Mouse (Mus musculus) intestine, embryonic 14.5 days (tissue): ENCODE measurements around the gene Mpi. TPM values are rescaled to one million over a fixed set of nuclear protein-coding genes. Genes with fewer than 3 reads are reported as not detected.

Experiments used
- ATAC-seq: fragments of 200-750 bp; cut with Nextera tagmentation; replicated peaks from 2 replicates; pipeline ENCODE4 v1.8.0; 2017; ENCODE audit warnings: low read depth, moderate number of reproducible peaks, moderate TSS enrichment, moderate library complexity; ENCODE audit not compliant: low FRiP score, low TSS enrichment
- DNase-seq: peaks from one replicate; pipeline ENCODE4 v3.0.0-alpha.2; 2018; ENCODE audit warnings: low spot score
- H3K27ac ChIP-seq: fragments of 300-500 bp; sonication (generic); 2 replicates; pipeline ENCODE4 v1.5.1; 2014; ENCODE audit warnings: low read depth, mild to moderate bottlenecking, control low read depth
- H3K27me3 ChIP-seq: fragments of 300-500 bp; sonication (generic); replicated peaks from 2 replicates; pipeline ENCODE4 v1.6.1; 2014; ENCODE audit warnings: low read length, control low read depth; ENCODE audit not compliant: control insufficient read depth, insufficient read depth
- H3K36me3 ChIP-seq: fragments of 300-500 bp; sonication (generic); 2 replicates; pipeline ENCODE4 v1.6.1; 2014; ENCODE audit warnings: low read length, control low read depth; ENCODE audit not compliant: control insufficient read depth, insufficient read depth
- H3K4me1 ChIP-seq: fragments of 300-500 bp; sonication (generic); replicated peaks from 2 replicates; pipeline ENCODE4 v1.6.1; 2014; ENCODE audit warnings: low read length, control low read depth, mixed read lengths; ENCODE audit not compliant: control insufficient read depth, insufficient read depth
- H3K4me2 ChIP-seq: fragments of 300-500 bp; sonication (generic); 2 replicates; pipeline ENCODE4 v1.6.1; 2014; ENCODE audit warnings: low read length
- H3K4me3 ChIP-seq: fragments of 300-500 bp; sonication (generic); 2 replicates; pipeline ENCODE4 v1.5.1; 2014; ENCODE audit warnings: low read depth, low read length, control low read depth, mixed read lengths
- H3K9ac ChIP-seq: fragments of 300-500 bp; sonication (generic); 2 replicates; pipeline ENCODE4 v1.6.1; 2014; ENCODE audit warnings: mild to moderate bottlenecking, low read length
- H3K9me3 ChIP-seq: fragments of 300-500 bp; sonication (generic); 2 replicates; pipeline ENCODE4 v1.6.1; 2016; ENCODE audit warnings: low read length, control low read depth; ENCODE audit not compliant: control insufficient read depth
- WGBS: fragments of 180-500 bp; shearing (Covaris S2); extraction: QIAGEN DNeasy Blood & Tissue Kit; methylation state at CpG from one replicate; pipeline ENCODE4 v1.1.7; 2014; 5-methylcytosine and 5-hydroxymethylcytosine counted together
- polyA plus RNA-seq: library from polyadenylated mRNA; unstranded; fragments of >200 nt; fragmentation: Nextera tagmentation; extraction: Ambion mirVana; gene quantifications from 2 replicates; pipeline ENCODE4 v1.2.1, GENCODE M21; 2014

Gene Mpi
- 40.4 and 42.7 TPM in 2 replicates for polyA plus RNA-seq

DNA sequence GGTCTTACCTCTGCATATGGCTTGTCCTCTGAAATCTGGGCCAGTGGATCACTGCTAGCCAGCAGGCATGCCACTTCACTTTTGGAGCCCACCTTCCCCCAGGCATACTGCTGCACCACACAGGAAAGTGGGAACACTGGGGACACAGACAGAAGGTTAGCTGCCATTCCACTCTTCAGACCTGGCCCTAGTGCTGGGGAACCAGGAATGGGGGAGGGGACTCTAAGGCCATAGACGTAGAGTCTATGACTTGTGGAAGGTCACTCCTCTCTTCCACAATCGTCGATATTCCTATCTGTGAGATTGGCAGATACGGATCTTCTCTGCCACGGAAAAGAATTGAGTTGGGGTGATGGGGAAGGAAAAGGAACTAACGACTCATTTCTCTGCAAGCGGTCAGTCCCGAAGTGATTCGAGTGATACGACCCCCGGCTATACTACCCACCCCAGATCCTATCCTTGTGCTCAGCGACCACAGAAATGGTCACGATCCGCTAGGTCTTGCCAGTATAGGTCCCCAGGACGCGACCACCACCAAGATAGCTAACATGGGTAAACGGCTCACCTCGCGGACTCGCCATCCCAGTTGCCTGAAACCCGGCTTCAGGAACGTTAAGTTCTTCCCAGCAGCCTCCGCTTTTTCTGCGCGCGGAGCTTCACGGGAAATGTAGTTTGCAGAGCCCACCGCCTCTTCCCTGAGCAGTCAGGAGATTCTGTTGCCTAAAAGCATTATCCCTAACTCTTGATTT, at the start of gene Mpi:
Mpi (minus strand) TSS at position 625 of the 749 bp plus-strand sequence.
- no peak within 1 kb of the TSS for H3K27ac ChIP-seq
- WGBS, result under 1% methylated on average over 28 of the region's 28 CpGs
- H3K4me2 ChIP-seq, result peak within 1 kb of the TSS; percentile 83
- DNase-seq (peak; percentile 84), ATAC-seq (peak; percentile 46; the same call in 1 of the 2 replicates)
- no peaks in the 10 kb centered on the region for H3K9me3 ChIP-seq
- H3K36me3 ChIP-seq, result peaks cover 22% of the 10 kb centered on the region
- peak within 1 kb of the TSS; percentile 67 for H3K4me3 ChIP-seq
- peak within 1 kb of the TSS; percentile 60 for H3K9ac ChIP-seq
- no peaks in the 10 kb centered on the region for H3K27me3 ChIP-seq
- peaks cover 4% of the 10 kb centered on the region; the same call in 1 of the 2 replicates for H3K4me1 ChIP-seq

DNA sequence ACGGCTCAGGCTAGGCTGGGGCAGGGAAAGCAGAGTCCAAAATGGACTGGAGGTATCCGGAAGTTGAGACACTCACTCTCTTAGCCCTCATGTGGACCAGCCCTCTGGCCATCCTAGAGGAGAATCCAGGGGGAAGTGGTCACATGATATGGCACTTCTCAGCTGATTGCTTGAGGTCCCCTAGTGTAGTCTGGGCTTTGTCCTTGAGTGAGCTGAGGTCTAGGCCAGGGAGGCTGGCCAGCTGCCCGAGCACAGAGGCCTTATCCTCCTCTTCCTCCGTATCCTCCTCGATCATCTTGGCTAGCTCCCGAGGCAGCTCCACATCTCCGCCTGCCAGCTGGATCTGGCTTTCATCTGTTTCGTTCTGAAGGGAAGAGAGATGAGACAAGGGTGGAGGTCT, 49.5 kb upstream of the Mpi start:
- ATAC-seq (no peak), DNase-seq (no peak)
- no peaks in the 10 kb centered on the region for H3K36me3 ChIP-seq
- no peaks in the 10 kb centered on the region for H3K9me3 ChIP-seq
- H3K27me3 ChIP-seq, result peaks cover 13% of the 10 kb centered on the region
- WGBS, result 35% methylated on average over 8 of the region's 8 CpGs
- no peak overlapping the region for H3K4me2 ChIP-seq
- H3K27ac ChIP-seq, result no peak overlapping the region
- H3K4me3 ChIP-seq, result no peak overlapping the region
- H3K4me1 ChIP-seq, result 0 out of 2 replicates have a peak, but pooled peaks cover 8% of the 10 kb centered on the region
- no peak overlapping the region for H3K9ac ChIP-seq

DNA sequence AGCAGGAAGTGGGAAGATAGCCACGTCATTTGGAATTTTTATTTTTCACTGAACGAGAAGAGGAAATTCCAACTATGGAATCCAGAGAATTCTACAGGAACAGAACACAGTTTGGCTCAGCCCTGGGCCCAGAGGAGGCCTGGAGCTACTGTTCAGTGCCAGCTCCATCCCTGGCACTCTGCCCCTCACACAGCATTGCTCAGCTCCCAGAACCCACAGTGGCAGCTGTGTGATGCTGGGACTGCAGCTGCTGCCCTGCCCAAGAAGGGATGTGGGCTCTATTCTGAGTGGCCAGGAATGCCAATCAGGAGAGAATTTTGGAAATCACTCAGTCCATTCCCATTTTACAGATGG, 48.8 kb upstream of the Mpi start:
- ATAC-seq (no peak), DNase-seq (no peak)
- Histone ChIP-seq H3K27me3 (peaks cover 11% of the 10 kb centered on the region), H3K9me3 (no peaks in the 10 kb centered on the region), H3K36me3 (no peaks in the 10 kb centered on the region), H3K9ac (no peak overlapping the region), H3K4me1 (0 out of 2 replicates have a peak, but pooled peaks cover 8% of the 10 kb centered on the region), H3K27ac (no peak overlapping the region), H3K4me3 (no peak overlapping the region), H3K4me2 (no peak overlapping the region)
- 23% methylated on average over 2 of the region's 2 CpGs for WGBS

DNA sequence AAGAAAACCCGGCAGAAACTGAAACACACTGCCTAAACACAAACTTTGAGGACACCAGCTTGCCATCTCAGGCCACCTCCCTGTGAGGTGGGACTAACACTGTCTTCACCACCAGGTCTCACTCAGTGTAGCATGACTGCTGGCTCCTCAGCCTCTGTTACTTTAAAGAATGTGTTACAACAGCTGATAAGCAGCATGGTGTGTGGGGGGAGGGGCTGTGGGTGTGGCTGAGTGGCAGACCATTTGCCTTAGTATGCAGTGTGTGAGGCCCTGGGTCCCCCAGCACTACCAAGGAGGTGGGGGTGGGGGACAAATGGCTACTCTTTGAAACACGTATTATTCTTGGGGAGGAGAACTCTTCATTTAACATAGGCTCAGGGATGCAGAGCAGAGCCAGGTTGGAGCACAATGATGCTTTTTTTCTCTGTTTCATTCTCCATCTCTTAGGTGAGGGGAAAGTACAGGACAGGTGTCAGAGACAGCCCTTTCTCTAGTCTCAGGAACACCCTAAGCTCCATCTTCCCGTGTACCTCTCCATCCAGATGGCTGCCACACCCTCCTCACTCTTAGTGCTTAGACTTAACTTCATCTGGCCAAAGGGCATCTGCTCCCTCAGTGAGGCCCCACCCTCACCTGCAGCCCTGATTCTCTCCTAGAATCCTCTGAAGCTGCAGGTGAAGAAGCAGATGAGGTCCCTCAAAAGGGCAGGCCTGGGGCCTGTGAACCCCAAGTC, 48.2 kb upstream of the Mpi start:
- no peak overlapping the region for H3K27ac ChIP-seq
- H3K9ac ChIP-seq, result no peak overlapping the region
- no peak overlapping the region for H3K4me3 ChIP-seq
- peaks cover 6% of the 10 kb centered on the region for H3K27me3 ChIP-seq
- H3K4me1 ChIP-seq, result 0 out of 2 replicates have a peak, but pooled peaks cover 8% of the 10 kb centered on the region
- DNase-seq (peak; percentile 63), ATAC-seq (peak; percentile 73)
- no peaks in the 10 kb centered on the region for H3K9me3 ChIP-seq
- no peaks in the 10 kb centered on the region for H3K36me3 ChIP-seq
- 2% methylated on average over 3 of the region's 3 CpGs for WGBS
- H3K4me2 ChIP-seq, result no peak overlapping the region

DNA sequence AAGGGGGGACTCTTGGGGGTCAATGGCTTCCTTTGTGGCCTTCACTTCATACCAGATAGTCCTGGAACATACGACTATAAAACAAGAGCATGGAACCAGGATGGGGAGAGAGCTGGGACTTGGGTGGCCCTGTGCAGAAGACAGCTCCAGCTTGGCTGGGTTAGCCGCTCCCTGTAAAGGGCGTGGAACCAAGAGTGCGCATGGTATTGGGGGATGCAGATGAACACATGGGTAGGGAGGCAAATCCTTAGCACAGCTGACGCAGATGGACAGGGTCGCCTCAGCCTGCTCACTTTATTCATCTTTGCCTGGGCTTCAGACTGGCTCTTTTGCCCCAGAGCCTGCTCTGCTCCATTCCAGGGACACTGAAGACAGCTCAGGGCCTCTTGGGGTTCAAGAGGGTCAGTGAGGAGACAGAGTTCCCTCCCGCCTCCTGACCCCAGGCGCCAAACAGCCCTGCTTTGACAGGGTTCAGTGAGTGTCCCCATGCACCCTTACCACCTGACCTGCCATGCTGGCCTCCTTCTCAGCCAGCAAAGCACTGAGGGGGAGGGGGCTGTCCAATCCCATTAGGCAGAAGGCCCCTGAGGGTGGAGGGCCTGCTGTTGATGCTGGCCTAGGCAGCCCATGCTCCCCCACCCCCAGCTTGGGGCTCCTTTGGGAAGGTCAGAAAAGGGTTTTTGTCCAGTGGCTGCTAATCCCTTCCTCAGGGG, 46.4 kb upstream of the Mpi start:
- DNase-seq, result no peak
- no peaks in the 10 kb centered on the region for H3K9me3 ChIP-seq
- no peak overlapping the region for H3K27ac ChIP-seq
- H3K36me3 ChIP-seq, result peaks cover 15% of the 10 kb centered on the region
- no peak overlapping the region for H3K9ac ChIP-seq
- no peak overlapping the region for H3K4me3 ChIP-seq
- H3K4me2 ChIP-seq, result no peak overlapping the region
- no peaks in the 10 kb centered on the region for H3K27me3 ChIP-seq
- 59% methylated on average over 8 of the region's 8 CpGs for WGBS
- no peak for ATAC-seq
- H3K4me1 ChIP-seq, result 0 out of 2 replicates have a peak, but pooled peaks cover 8% of the 10 kb centered on the region

DNA sequence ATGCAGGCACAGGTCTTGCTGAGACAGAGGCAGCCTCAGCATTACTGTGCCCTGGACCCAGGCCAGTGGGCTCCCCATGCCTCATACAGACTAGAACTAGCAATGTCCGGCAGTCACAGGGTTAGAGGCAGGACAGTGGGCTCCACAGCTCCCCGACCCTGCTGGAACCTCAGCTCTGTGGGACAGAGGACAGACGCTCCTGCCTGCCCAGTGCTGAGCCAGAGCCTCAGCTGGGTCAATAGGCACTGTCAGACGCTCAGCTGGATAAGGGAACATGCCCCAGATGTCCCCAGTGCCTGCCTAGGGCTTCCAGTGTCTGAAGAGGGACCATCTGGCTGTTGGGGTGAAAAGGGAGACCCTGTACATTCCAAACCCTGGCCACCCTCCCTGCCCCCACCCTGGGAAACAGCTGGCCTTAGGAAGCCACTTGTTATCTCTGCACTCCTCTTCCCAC, 45.4 kb upstream of the Mpi start:
- H3K9ac ChIP-seq, result no peak overlapping the region
- no peak overlapping the region for H3K4me3 ChIP-seq
- no peaks in the 10 kb centered on the region for H3K27me3 ChIP-seq
- H3K27ac ChIP-seq, result no peak overlapping the region
- H3K36me3 ChIP-seq, result peaks cover 25% of the 10 kb centered on the region
- 0 out of 2 replicates have a peak, but pooled peaks cover 8% of the 10 kb centered on the region for H3K4me1 ChIP-seq
- 21% methylated on average over 4 of the region's 4 CpGs for WGBS
- ATAC-seq (no peak), DNase-seq (no peak)
- H3K4me2 ChIP-seq, result no peak overlapping the region
- H3K9me3 ChIP-seq, result no peaks in the 10 kb centered on the region

DNA sequence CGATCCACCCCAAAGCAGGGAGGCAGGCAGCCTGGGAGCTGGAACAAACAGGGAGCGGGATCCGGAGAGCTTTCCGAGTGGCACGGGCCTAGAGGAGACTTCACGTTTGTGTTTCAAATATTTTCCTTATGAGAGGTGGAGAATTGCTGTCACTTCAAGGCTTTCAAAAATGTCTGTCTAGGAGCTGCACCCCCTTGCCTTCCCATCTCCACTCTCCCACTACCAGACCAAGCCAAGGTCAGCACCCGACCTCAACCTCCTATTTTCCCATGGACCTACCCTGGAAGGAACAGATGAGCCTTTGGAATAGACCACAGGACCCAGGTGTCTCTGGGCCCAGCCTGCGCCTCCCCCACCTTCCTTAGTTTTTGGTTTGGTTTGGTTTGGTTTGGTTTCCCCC, 44.7 kb upstream of the Mpi start:
- Histone ChIP-seq H3K4me3 (no peak overlapping the region), H3K9me3 (no peaks in the 10 kb centered on the region), H3K4me2 (no peak overlapping the region), H3K9ac (no peak overlapping the region), H3K27me3 (no peaks in the 10 kb centered on the region), H3K27ac (no peak overlapping the region), H3K36me3 (peaks cover 32% of the 10 kb centered on the region), H3K4me1 (0 out of 2 replicates have a peak, but pooled peaks cover 8% of the 10 kb centered on the region)
- no peak for ATAC-seq
- DNase-seq, result no peak
- 81% methylated on average over 8 of the region's 8 CpGs for WGBS

DNA sequence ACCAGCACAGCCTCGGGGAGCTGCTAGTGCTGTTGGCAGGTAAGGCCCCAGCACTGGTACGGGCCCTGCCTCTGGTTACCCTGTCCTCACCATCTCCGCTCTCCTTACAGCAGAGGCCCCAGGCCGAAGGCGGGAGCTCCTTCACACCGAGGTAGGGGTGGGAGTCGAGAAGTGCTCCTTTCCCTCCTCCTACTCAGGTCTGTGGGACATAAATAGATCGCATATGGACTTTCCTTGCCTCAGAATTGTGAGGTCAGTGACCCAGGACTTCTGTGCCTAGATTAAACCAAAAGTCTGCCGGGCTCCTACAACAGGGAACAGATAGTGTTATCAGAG, 41.6 kb upstream of the Mpi start:
- H3K36me3 ChIP-seq, result peaks cover 32% of the 10 kb centered on the region
- H3K27me3 ChIP-seq, result no peaks in the 10 kb centered on the region
- H3K27ac ChIP-seq, result no peak overlapping the region
- no peaks in the 10 kb centered on the region for H3K9me3 ChIP-seq
- 74% methylated on average over 9 of the region's 9 CpGs for WGBS
- H3K4me3 ChIP-seq, result no peak overlapping the region
- no peak overlapping the region for H3K4me2 ChIP-seq
- no peak overlapping the region for H3K9ac ChIP-seq
- ATAC-seq, result no peak
- H3K4me1 ChIP-seq, result no peaks in the 10 kb centered on the region; the same call in 1 of the 2 replicates
- no peak for DNase-seq
